Mouse (Mus musculus): ENCODE data around the gene Gm10283. TPM values are rescaled to one million over a fixed set of nuclear protein-coding genes. Genes with fewer than 3 reads are reported as not detected.
A peak's percentile ranks its signal among the peaks of the same experiment; 100 is the strongest.
"Not testable (repeated sequence)": the region's sequence is repeated elsewhere in the genome, so short reads cannot be mapped to it uniquely, and the experiment has no call there.

Gene Gm10283
- polyA plus RNA-seq (2012; rRNA removed) = not detected in 2 replicates

GRCm38 (mm10) chr8:60503098-60503497 lies at the start of gene Gm10283:
Gene Gm10283, minus strand, starts transcription at chr8:60503198.
- no peak for DNase-seq (ENCODE audit: extremely low spot score in 1 of 2, low spot score in 1 of 2)

DNA sequence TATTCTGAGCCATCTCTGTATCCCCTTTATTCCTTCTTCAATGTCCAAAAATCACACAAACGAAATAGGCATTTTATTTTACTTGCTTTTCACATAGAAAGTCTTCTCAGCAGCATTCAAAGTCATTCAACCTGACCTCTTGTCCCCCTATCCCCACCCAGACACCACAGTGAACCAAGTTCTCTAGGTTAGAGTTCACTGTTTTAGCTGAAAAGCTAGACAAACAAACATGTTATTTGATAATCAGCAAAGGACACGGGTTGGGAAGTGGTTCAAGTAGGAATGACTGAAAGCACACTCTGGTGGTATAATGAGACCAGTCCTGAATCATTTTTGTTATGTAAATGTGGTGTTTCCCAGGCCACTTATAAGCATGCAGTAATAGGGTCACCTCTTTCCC lies 31.9 kb upstream of the Gm10283 start:
- no peak for DNase-seq (ENCODE audit: extremely low spot score in 1 of 2, low spot score in 1 of 2)

DNA sequence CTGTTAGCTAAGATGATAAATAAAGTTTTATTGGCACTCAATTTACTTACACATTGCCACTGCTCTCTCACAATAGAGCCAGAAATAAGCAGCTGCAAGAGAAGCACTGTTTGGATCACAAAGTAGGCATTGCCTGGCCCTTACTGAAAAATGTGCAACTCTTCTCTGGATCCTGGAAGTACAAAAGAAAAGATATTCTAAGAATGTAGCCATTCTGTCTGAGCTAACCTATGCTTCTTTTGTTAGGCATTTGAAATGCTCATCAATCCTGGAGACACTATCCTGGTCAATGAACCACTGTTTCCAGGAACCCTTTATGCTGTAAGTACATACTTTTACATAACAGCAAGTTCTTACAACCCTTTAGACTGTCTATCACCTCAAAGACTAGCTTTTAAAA lies 15.3 kb upstream of the Gm10283 start:
- DNase-seq (ENCODE audit: extremely low spot score in 1 of 2, low spot score in 1 of 2) = no peak

- DNase-seq (ENCODE audit: extremely low spot score in 1 of 2, low spot score in 1 of 2) = peak; percentile 69 to 82
These were observed 2.9 kb upstream of the Gm10283 start, which contains the start of gene Aadat for GRCm38 (mm10) chr8:60505653-60506521. Gene Aadat, plus strand, starts transcription at chr8:60505932.

DNA sequence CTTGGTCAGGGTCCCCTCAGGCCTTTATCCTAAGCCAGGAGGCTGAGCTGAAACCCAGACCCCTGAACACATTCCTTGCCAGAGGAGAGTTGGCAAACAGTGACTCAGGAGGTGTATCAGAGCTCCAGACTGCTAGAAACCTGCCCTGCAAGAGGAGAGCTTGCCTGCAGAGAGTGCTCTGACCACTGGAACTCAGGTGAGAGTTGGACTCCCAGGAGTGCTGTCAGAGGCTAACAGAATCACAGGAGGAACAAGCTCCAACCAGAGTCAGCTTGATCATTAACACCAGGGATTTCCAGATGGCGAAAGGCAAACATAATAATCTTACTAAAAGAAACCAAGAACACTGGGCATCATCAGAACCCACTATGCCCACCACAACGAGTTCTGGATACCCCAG lies 8.0 kb downstream of the Gm10283 start:
- not testable (repeated sequence) for DNase-seq (ENCODE audit: extremely low spot score in 1 of 2, low spot score in 1 of 2)

GRCm38 (mm10) chr8:60494606-60495005 lies 8.4 kb downstream of the Gm10283 start:
- no peak for DNase-seq (ENCODE audit: extremely low spot score in 1 of 2, low spot score in 1 of 2)

DNA sequence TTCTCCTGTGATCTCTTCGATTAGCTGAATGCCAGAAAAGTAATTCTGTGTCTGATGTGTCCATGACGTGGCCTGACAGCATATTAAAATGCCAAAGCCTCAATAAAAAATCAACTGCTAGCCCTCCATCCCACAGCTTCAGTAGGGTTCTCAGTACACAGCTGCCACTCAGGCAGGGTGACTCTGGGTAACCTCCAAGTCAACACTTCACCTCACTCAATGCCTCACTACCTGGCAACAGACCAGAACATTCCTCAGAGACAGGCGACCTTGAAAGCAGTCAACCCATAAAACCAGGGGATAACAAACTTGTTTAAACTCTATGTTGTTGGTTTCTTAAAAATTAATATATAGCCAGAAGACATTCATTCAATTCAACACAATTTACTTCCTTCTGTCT lies 10.5 kb downstream of the Gm10283 start:
- DNase-seq (ENCODE audit: extremely low spot score in 1 of 2, low spot score in 1 of 2) = no peak

DNA sequence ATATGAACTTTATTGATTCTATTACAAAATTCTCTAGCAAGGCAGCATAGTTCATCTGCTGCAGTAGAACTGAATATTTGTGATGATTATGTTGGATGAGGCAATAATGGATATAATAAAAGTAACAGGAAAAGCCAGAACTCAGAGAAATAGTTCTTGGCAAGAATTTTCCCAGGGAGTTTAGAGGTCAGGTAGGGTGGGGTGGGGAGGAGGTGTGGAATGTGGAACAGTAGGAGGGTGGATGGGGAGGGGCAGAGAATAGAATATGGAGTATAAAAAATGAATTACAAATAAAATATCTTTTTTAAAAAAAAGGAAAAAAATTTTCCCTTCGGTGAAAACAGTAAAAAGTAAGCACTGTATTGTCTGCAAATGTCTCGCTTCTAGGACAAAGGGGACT lies 11.1 kb downstream of the Gm10283 start:
- DNase-seq (ENCODE audit: extremely low spot score in 1 of 2, low spot score in 1 of 2) = no peak

GRCm38 (mm10) chr8:60490147-60490546 lies 12.9 kb downstream of the Gm10283 start:
- no peak for DNase-seq (ENCODE audit: extremely low spot score in 1 of 2, low spot score in 1 of 2)

GRCm38 (mm10) chr8:60466686-60467335 lies 36.2 kb downstream of the Gm10283 start:
- DNase-seq (ENCODE audit: extremely low spot score in 1 of 2, low spot score in 1 of 2) = peak in 1 of 2 experiments; percentile 89

GRCm38 (mm10) chr8:60449296-60449695 lies 53.7 kb downstream of the Gm10283 start:
- no peak for DNase-seq (ENCODE audit: extremely low spot score in 1 of 2, low spot score in 1 of 2)

DNA sequence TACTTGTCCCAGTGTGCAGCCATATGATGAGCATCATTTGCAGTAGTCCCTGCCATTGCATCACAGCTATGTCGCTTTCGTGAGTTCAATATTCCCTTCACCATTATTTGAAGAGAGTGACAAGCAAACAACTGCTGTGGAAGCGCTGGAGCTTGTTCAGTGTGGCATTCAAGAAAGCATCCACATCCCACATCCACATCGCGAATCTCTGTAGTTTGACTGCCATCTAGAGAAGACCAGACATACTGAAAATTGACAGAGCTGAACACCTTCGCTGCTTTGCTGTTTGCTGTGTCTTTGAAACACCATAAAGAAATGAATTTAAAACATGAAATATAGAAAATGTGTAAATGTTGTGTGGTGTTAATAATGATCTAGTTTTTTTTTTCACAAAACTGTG lies 58.0 kb downstream of the Gm10283 start:
- DNase-seq (ENCODE audit: extremely low spot score in 1 of 2, low spot score in 1 of 2) = peak in 1 of 2 experiments; percentile 71

- DNase-seq (ENCODE audit: extremely low spot score in 1 of 2, low spot score in 1 of 2) = no peak
These were observed 64.4 kb downstream of the Gm10283 start for GRCm38 (mm10) chr8:60438557-60438956.

GRCm38 (mm10) chr8:60436872-60437271 lies 66.1 kb downstream of the Gm10283 start:
- DNase-seq (ENCODE audit: extremely low spot score in 1 of 2, low spot score in 1 of 2) = no peak

DNA sequence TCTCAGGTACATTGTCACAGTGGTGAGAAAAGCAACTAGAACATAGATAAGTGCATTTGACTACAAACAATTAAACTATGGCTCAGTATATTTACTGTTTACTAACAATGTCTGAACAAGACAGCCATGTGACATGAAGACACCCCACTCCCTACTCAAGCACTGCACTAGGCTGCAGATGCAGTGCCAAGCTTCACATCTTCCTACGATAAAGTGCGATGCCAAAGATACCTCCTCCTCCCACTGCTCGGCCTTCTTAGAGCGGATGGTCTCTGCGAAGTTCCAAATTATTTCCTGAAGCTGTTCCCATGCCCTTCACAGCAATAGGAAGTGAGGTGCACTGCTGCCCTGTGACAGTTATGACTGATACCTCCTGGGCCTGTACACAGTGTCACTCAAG lies 70.3 kb downstream of the Gm10283 start:
- DNase-seq (ENCODE audit: extremely low spot score in 1 of 2, low spot score in 1 of 2) = no peak

DNA sequence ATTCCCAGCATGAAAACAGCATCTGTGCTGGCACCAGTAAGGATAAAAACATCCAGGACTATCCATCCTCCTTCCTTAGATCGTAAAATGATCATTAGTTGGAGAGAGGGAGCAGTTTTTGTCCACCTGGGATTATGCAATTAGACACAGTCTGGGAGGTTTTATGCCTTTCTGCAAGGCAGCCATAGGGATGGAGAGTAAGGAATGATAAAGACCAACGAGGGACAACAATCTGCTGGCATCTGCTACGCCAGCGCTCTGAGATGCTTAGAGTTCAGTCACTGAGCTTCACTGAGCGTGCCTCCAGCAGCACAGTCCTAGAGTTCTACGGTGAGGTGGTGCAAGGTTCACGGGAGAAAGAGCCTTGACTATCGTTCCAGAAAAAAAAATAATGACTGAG lies 96.6 kb downstream of the Gm10283 start:
- DNase-seq (ENCODE audit: extremely low spot score in 1 of 2, low spot score in 1 of 2) = no peak

- no peak for DNase-seq (ENCODE audit: extremely low spot score in 1 of 2, low spot score in 1 of 2)
These were observed 97.9 kb downstream of the Gm10283 start for GRCm38 (mm10) chr8:60404994-60405548.

DNA sequence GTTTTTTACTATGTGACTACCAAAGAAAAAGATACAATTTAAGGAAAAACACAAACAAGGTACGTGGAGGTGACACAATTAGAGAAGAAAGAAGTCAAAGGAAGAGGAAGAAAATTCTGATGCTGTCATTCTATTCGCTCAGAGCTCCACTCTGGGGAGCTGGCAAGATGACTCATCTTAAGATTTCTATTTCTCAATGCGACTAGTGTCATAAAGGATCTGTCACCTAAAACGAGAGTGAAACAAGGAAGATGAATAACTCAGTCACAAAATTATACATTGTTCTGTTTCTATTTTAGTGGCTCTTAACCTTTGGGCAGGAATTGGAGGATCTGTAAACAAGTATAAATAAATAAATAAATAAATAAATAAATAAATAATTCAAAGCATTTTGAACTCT lies 109.3 kb downstream of the Gm10283 start:
- no peak for DNase-seq (ENCODE audit: extremely low spot score in 1 of 2, low spot score in 1 of 2)

DNA sequence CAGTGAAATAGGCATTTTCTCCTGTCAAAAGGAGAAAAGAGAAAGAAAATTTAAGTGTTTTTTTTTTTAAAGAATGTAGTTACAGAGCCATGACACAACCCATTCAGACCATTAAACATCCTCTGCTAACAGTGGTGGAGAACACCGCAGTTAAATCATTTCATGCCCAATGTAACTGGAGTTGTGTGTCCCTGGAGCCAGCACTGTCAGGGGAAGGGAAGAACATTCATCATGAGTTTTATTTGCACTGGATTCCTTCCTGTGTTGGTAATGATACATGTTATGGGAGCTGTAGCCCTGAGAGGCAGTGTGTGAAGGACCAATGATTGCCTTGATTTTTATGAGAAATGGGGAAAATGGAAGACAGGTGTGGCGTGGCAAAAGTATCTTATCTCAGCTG lies 116.4 kb downstream of the Gm10283 start:
- DNase-seq (ENCODE audit: extremely low spot score in 1 of 2, low spot score in 1 of 2) = no peak
